Mouse (Mus musculus) liver, postnatal 0 days (tissue): ENCODE measurements at regions not wholly inside any gene's neighbourhood (a gene's known extent, or its start where the extent isn't known, plus 50 kb on each side); places are given as distances from the start of the nearest gene placed in this dataset.

Experiments
- ATAC-seq: fragments of 200-750 bp; cut with Nextera tagmentation; 2 replicates; pipeline ENCODE4 v1.8.0; 2017; ENCODE audit warnings: mild to moderate bottlenecking, moderate library complexity
- DNase-seq: peaks from one replicate; pipeline ENCODE4 v3.0.0-alpha.2; 2016
- H3K27ac ChIP-seq: fragments of 300-500 bp; sonication (generic); 2 replicates; pipeline ENCODE4 v1.5.1; 2014; ENCODE audit warnings: antibody characterized with exemption, moderate library complexity, mild to moderate bottlenecking, low read depth
- H3K27me3 ChIP-seq: fragments of 300-500 bp; sonication (generic); 2 replicates; pipeline ENCODE4 v1.6.1; 2014; ENCODE audit warnings: low read length, control low read depth, mixed read lengths; ENCODE audit not compliant: insufficient read depth
- H3K36me3 ChIP-seq: fragments of 300-500 bp; sonication (generic); replicated peaks from 2 replicates; pipeline ENCODE4 v1.6.1; 2014; ENCODE audit warnings: mild to moderate bottlenecking, control low read depth, low read length, moderate library complexity, mixed read lengths; ENCODE audit not compliant: insufficient read depth
- H3K4me1 ChIP-seq: fragments of 300-500 bp; sonication (generic); 2 replicates; pipeline ENCODE4 v1.6.1; 2014; ENCODE audit warnings: antibody characterized with exemption, mild to moderate bottlenecking, control low read depth; ENCODE audit not compliant: insufficient read depth
- H3K4me2 ChIP-seq: fragments of 300-500 bp; sonication (generic); 2 replicates; pipeline ENCODE4 v1.6.1; 2014; ENCODE audit warnings: low read depth, mild to moderate bottlenecking, low read length, moderate library complexity, mixed read lengths
- H3K4me3 ChIP-seq: fragments of 300-500 bp; sonication (generic); 2 replicates; pipeline ENCODE4 v1.5.1; 2014; ENCODE audit warnings: low read depth, low read length
- H3K9ac ChIP-seq: fragments of 300-500 bp; sonication (generic); replicated peaks from 2 replicates; pipeline ENCODE4 v1.6.1; 2014; ENCODE audit warnings: mild to moderate bottlenecking, moderate library complexity
- H3K9me3 ChIP-seq: fragments of 300-500 bp; sonication (generic); 2 replicates; pipeline ENCODE4 v1.6.1; 2016; ENCODE audit warnings: mild to moderate bottlenecking, control low read depth, low read length, mixed read lengths
- CTCF ChIP-seq: sonication (generic); IDR thresholded peaks from 2 replicates; pipeline ENCODE4 v1.5.1; 2016; ENCODE audit warnings: antibody characterized with exemption, low read depth
- EP300 ChIP-seq: IDR thresholded peaks from 2 replicates; pipeline ENCODE4 v1.6.1; 2016; ENCODE audit warnings: antibody characterized with exemption, low read depth, mild to moderate bottlenecking
- WGBS: fragments of 180-500 bp; shearing (Covaris S2); extraction: QIAGEN DNeasy Blood & Tissue Kit; methylation state at CpG from one replicate; pipeline ENCODE4 v1.1.7; 2014; ENCODE audit not compliant: insufficient replicate concordance; 5-methylcytosine and 5-hydroxymethylcytosine counted together

- H3K36me3 ChIP-seq, result no peaks in the 10 kb centered on the region
- H3K4me3 ChIP-seq, result no peak overlapping the region
- ATAC-seq (no peak), DNase-seq (no peak)
- WGBS, result 71% methylated on average over 5 of the region's 5 CpGs
- no peaks in the 10 kb centered on the region for H3K9me3 ChIP-seq
- no peak overlapping the region for H3K4me2 ChIP-seq
- no peaks in the 10 kb centered on the region for H3K27me3 ChIP-seq
- no peak overlapping the region for H3K27ac ChIP-seq
- no peak for TF ChIP-seq CTCF
- no peak for TF ChIP-seq EP300
- no peak overlapping the region for H3K9ac ChIP-seq
- no peaks in the 10 kb centered on the region for H3K4me1 ChIP-seq
These were observed 178.0 kb upstream of the Lef1 start for GRCm38 (mm10) chr3:130932226-130932625.

GRCm38 (mm10) chr3:130925000-130925399, 185.3 kb upstream of the Lef1 start:
- Histone ChIP-seq H3K27ac (no peak overlapping the region), H3K27me3 (peaks cover 6% of the 10 kb centered on the region; the same call in 1 of the 2 replicates), H3K4me3 (no peak overlapping the region), H3K4me1 (no peaks in the 10 kb centered on the region), H3K9ac (no peak overlapping the region), H3K4me2 (no peak overlapping the region), H3K9me3 (no peaks in the 10 kb centered on the region), H3K36me3 (no peaks in the 10 kb centered on the region)
- no peak for DNase-seq
- 67% methylated on average over 5 of the region's 5 CpGs for WGBS
- TF ChIP-seq EP300 (no peak), CTCF (no peak)
- ATAC-seq, result no peak

DNA sequence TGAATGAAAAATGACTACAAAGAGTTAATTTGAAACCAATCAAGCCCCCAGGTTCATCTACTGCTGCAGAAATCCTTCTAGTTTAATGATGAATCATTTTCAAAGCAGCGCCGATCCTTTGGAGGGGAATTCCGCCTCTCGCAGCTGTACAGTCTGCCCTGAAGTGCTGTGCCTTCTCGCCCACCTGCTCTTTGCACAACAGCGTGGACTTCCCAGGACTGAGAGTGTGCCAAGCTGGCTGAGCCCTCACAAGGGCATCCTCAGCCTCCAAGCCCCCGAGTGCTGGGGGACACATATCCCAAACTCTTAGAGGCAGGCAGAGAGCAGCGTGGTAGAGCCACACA, 186.7 kb upstream of the Lef1 start:
- H3K9ac ChIP-seq, result no peak overlapping the region
- WGBS, result 59% methylated on average over 8 of the region's 8 CpGs
- H3K4me3 ChIP-seq, result no peak overlapping the region
- ATAC-seq (no peak), DNase-seq (no peak)
- no peak overlapping the region for H3K4me2 ChIP-seq
- no peaks in the 10 kb centered on the region for H3K9me3 ChIP-seq
- H3K4me1 ChIP-seq, result no peaks in the 10 kb centered on the region
- TF ChIP-seq CTCF (no peak), EP300 (no peak)
- no peaks in the 10 kb centered on the region for H3K36me3 ChIP-seq
- peaks cover 6% of the 10 kb centered on the region; the same call in 1 of the 2 replicates for H3K27me3 ChIP-seq
- no peak overlapping the region for H3K27ac ChIP-seq

GRCm38 (mm10) chr3:130922812-130923614, 187.3 kb upstream of the Lef1 start:
- WGBS, result 51% methylated on average over 23 of the region's 23 CpGs
- H3K4me2 ChIP-seq, result no peak overlapping the region
- no peak overlapping the region for H3K4me3 ChIP-seq

GRCm38 (mm10) chr3:130921621-130922245, 188.5 kb upstream of the Lef1 start:
- Histone ChIP-seq H3K9ac (no peak overlapping the region), H3K27me3 (peaks cover 6% of the 10 kb centered on the region; the same call in 1 of the 2 replicates), H3K4me1 (no peaks in the 10 kb centered on the region), H3K4me2 (no peak overlapping the region), H3K36me3 (no peaks in the 10 kb centered on the region), H3K9me3 (no peaks in the 10 kb centered on the region), H3K4me3 (no peak overlapping the region), H3K27ac (no peak overlapping the region)
- ATAC-seq, result no peak
- 81% methylated on average over 9 of the region's 9 CpGs for WGBS
- no peak for DNase-seq
- TF ChIP-seq EP300, result no peak
- TF ChIP-seq CTCF, result no peak

More at GRCm38 (mm10) chr3:130922812-130923614, 187.3 kb upstream of the Lef1 start:
- H3K9ac ChIP-seq, result no peak overlapping the region
- H3K27ac ChIP-seq, result no peak overlapping the region
- peaks cover 6% of the 10 kb centered on the region; the same call in 1 of the 2 replicates for H3K27me3 ChIP-seq
- TF ChIP-seq CTCF (no peak), EP300 (no peak)
- no peaks in the 10 kb centered on the region for H3K9me3 ChIP-seq
- no peaks in the 10 kb centered on the region for H3K36me3 ChIP-seq
- DNase-seq (no peak), ATAC-seq (no peak)
- H3K4me1 ChIP-seq, result no peaks in the 10 kb centered on the region

GRCm38 (mm10) chr3:130913812-130914211, 183.6 kb upstream of the Rpl34 start:
- no peak for DNase-seq
- H3K4me1 ChIP-seq, result no peaks in the 10 kb centered on the region
- TF ChIP-seq CTCF (no peak), EP300 (no peak)
- H3K4me3 ChIP-seq, result no peak overlapping the region
- no peaks in the 10 kb centered on the region for H3K36me3 ChIP-seq
- H3K27me3 ChIP-seq, result no peaks in the 10 kb centered on the region
- no peaks in the 10 kb centered on the region for H3K9me3 ChIP-seq
- no peak overlapping the region for H3K27ac ChIP-seq
- H3K9ac ChIP-seq, result no peak overlapping the region
- ATAC-seq, result no peak
- H3K4me2 ChIP-seq, result no peak overlapping the region
- 69% methylated on average over 7 of the region's 7 CpGs for WGBS
